Mouse (Mus musculus): ENCODE results near the gene Olfr868.

DNA sequence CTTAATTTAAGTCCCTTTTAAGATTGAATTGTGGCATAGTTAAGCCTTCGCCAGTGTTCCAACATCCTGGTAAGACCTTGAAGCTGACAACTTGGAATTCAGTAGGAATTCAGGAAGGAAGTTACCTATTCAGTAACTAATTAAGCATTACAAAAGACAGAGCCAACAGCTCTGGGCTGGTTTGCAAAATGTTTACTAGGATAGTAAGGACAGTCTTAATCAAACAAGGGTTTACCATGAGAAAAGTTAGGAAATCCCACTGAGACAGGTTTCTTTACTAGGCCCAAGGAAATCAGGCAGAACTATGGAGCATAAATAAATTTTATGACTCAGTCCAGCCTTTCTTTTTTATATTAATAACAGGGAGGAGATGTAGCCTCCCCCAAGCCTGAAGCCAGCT, 27.1 kb upstream of the Olfr868 start:
- TF ChIP-seq EP300 (IDR thresholded peaks at IDR 0.05; ENCODE audit: low read depth), result no peak
- no peak for TF ChIP-seq CTCF (IDR thresholded peaks at IDR 0.05; ENCODE audit: low read depth)
